ENCODE assay signal across 20 mouse cellular contexts in genomic region chr3:129803765-129804164, GRCm38 (mm10). TPM values are rescaled to one million over a fixed set of nuclear protein-coding genes. Genes with fewer than 3 reads are reported as not detected.
"Had no signal": no experiment of that assay in that cellular context is flagged by ENCODE, and none has a peak within 500 bp of the region (broad histone marks: within the 10 kb centered on the region; RNA-seq: fewer than 3 reads in every experiment).

TSS of gene Lrit3 (minus strand) at chr3:129804030.

- H3K27me3 ChIP-seq: limb, embryonic 12.5 days; liver, embryonic 13.5 days; midbrain, embryonic 13.5 days; neural tube, embryonic 15.5 days had no signal

- DNase-seq: kidney, adult 8-10 months; kidney, postnatal 25 days; layer of hippocampus, postnatal 36 days; liver; liver, embryonic 13.5 days; liver, postnatal 0 days; lung, postnatal 14 days; right cerebral cortex, adult 18-20 months; right cerebral cortex, postnatal 25 days; thymus, adult 2 months; thymus, postnatal 36 days had no signal

- H3K9ac ChIP-seq: limb, embryonic 12.5 days; liver, embryonic 13.5 days; liver, postnatal 0 days; midbrain, embryonic 13.5 days; neural tube, embryonic 15.5 days had no signal

- H3K4me2 ChIP-seq: limb, embryonic 12.5 days; liver, embryonic 13.5 days; midbrain, embryonic 13.5 days; neural tube, embryonic 15.5 days had no signal

- H3K9me3 ChIP-seq: limb, embryonic 12.5 days; liver, embryonic 13.5 days; midbrain, embryonic 13.5 days; neural tube, embryonic 15.5 days had no signal

- H3K4me3 ChIP-seq: limb, embryonic 12.5 days; liver, embryonic 13.5 days; midbrain, embryonic 13.5 days; myocyte; neural tube, embryonic 15.5 days had no signal

- ATAC-seq: hindbrain, embryonic 16.5 days; inflammation-experienced regulatory T-cells, adult 6 months; liver, postnatal 0 days; midbrain, embryonic 13.5 days had no signal

- H3K4me1 ChIP-seq: limb, embryonic 12.5 days; liver, embryonic 13.5 days; midbrain, embryonic 13.5 days; neural tube, embryonic 15.5 days had no signal

- H3K36me3 ChIP-seq: limb, embryonic 12.5 days; liver, embryonic 13.5 days; midbrain, embryonic 13.5 days; neural tube, embryonic 15.5 days had no signal

- H3K27ac ChIP-seq: limb, embryonic 12.5 days; liver, embryonic 13.5 days; midbrain, embryonic 13.5 days; neural tube, embryonic 15.5 days had no signal

RNA-seq across cellular contexts. Expression of gene Lrit3, which starts in this region (rescaled TPM):
- total RNA-seq: layer of hippocampus, postnatal 36 days; megakaryocyte progenitor cell, adult 5-6 weeks had no signal
- polyA plus RNA-seq: hindbrain, embryonic 16.5 days; inflammation-experienced regulatory T-cells, adult 6 months; kidney, embryonic 16.5 days; limb, embryonic 12.5 days; liver, embryonic 13.5 days; liver, postnatal 0 days; midbrain, embryonic 13.5 days; myocyte; neural tube, embryonic 11.5 days; neural tube, embryonic 15.5 days had no signal
